Mouse (Mus musculus) olfactory bulb, adult 2 months (tissue): Measurements from ENCODE around the gene Ccl6. TPM values are rescaled to one million over a fixed set of nuclear protein-coding genes. Genes with fewer than 3 reads are reported as not detected.
"Not testable (repeated sequence)": the region's sequence is repeated elsewhere in the genome, so short reads cannot be mapped to it uniquely, and the experiment has no call there.

Source experiments
- H3K27ac ChIP-seq: fragments of 200-500 bp; 2 replicates; pipeline ENCODE4 v1.5.1; 2012; ENCODE audit warnings: low read depth, low read length; ENCODE audit not compliant: insufficient read depth
- H3K4me1 ChIP-seq: fragments of 200-500 bp; 2 replicates; pipeline ENCODE4 v1.6.1; 2012; ENCODE audit warnings: low read length; ENCODE audit not compliant: control insufficient read depth, insufficient read depth
- H3K4me3 ChIP-seq: fragments of 200-500 bp; 2 replicates; pipeline ENCODE4 v1.5.1; 2012; ENCODE audit warnings: mild to moderate bottlenecking, low read depth, low read length, moderate library complexity; ENCODE audit not compliant: insufficient read depth
- CTCF ChIP-seq: fragments of 200-500 bp; IDR thresholded peaks from 2 replicates; pipeline ENCODE4 v1.5.1; 2012; ENCODE audit warnings: low read depth, mild to moderate bottlenecking, low read length, moderate library complexity; ENCODE audit not compliant: insufficient read depth
- POLR2A ChIP-seq: fragments of 200-500 bp; IDR thresholded peaks from 2 replicates; pipeline ENCODE4 v1.6.1; 2012; ENCODE audit warnings: mild to moderate bottlenecking, low read depth, low read length, moderate library complexity; ENCODE audit not compliant: insufficient read depth
- WGBS: fragments of 180-500 bp; shearing (Covaris S2); methylation state at CpG from one replicate; pipeline ENCODE4 v1.1.7; 2018; 5-methylcytosine and 5-hydroxymethylcytosine counted together
- polyA plus RNA-seq: library from polyadenylated mRNA; stranded (reverse); fragments of >200 nt; gene quantifications from 2 replicates; pipeline ENCODE4 v1.2.4, GENCODE M21; 2012; ENCODE audit warnings: low replicate concordance; ENCODE audit not compliant: missing spikeins, insufficient read depth, insufficient read length

Ccl6 gene
- polyA plus RNA-seq, 1 experiment, result not detected

- H3K4me3 ChIP-seq, result no peak overlapping the region
- H3K4me1 ChIP-seq, result no peaks in the 10 kb centered on the region
- 85% methylated on average over 3 of the region's 3 CpGs for WGBS
- H3K27ac ChIP-seq, result no peak overlapping the region
- TF ChIP-seq POLR2A, result no peak
- TF ChIP-seq CTCF, result no peak
Measured at GRCm38 (mm10) chr11:83568786-83569185, 24.1 kb downstream of the Ccl6 start.

- no peaks in the 10 kb centered on the region for H3K4me1 ChIP-seq
- H3K27ac ChIP-seq, result no peak overlapping the region
- no peak for TF ChIP-seq CTCF
- TF ChIP-seq POLR2A, result no peak
- no peak overlapping the region for H3K4me3 ChIP-seq
- 86% methylated on average over 9 of the region's 9 CpGs for whole genome bisulfite sequencing
Measured at GRCm38 (mm10) chr11:83568061-83568460, 24.8 kb downstream of the Ccl6 start.

DNA sequence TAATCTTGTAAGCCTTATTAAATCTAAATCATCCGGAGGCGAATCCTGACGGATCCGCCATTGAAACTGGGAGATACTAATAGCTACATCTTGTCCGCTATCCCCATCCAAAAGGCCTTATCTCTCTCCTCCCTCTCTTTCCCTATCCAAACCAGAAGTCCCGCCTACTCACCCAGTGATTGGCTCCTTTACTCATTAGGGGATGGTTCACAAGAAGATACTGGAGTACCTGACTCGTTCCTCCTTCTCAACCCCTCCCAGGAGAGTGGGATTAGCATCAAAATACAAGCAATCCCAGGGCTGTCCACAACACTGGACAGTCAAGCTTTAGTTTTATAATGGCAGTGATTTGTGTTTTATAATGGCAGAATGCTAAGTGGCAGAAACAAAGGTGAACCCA, 25.6 kb downstream of the Ccl6 start:
- Histone ChIP-seq H3K4me3 (no peak overlapping the region), H3K4me1 (no peaks in the 10 kb centered on the region), H3K27ac (no peak overlapping the region)
- TF ChIP-seq POLR2A (no peak), CTCF (no peak)
- 76% methylated on average over 7 of the region's 7 CpGs for WGBS

- H3K4me3 ChIP-seq, result no peak overlapping the region
- H3K4me1 ChIP-seq, result no peaks in the 10 kb centered on the region
- no peak overlapping the region for H3K27ac ChIP-seq
- no peak for TF ChIP-seq POLR2A
- no peak for TF ChIP-seq CTCF
Measured at GRCm38 (mm10) chr11:83566617-83567016, 26.3 kb downstream of the Ccl6 start.

DNA sequence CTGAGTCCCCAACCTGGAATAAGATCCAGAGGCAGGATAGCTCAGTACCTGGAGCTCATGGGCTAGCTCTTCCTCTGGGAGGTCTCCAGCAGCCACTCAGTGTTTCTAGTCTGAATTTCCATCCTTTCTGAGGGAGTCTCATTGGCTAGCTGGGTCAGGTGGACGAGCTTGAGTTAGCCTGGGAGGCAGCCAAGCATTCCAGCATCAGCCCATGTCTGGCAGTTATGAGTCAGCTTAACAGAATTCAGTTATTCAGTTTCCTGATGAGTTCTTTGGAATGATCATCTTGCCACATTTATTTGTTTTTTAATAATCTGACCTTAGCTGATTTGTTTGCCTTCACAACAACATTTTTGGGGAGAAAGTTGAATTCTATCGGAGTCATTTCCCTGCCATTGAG, 29.1 kb downstream of the Ccl6 start:
- 69% methylated on average over 2 of the region's 2 CpGs for WGBS
- H3K27ac ChIP-seq, result no peak overlapping the region

DNA sequence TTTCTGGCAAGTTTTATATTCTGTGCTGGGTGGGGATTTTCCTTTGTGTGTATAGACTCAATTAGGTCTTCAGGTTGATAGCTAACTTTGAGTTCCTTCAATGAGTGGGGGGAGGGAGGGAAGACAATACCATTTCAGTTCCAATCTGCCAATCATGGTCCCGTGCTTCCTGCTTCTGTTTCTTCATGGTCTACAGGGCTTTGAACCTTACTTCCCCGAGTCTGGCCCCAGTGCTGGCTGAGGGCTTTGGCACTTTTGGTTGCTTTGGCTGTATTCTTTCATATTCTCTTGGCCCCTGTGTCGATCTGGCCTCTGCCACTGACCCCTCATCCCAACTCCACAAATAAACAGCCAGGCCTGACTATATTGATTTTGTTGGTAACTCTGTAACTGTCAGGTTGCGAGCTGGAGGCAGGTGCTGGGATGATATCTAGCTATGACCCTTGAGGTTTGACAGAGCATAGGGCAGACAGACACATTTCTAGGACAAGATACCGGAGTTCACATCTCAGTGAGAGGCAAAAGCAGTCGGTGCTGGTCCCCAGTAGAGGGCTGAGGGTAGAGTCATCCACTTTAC, 30.5 kb downstream of the Ccl6 start:
- no peaks in the 10 kb centered on the region for H3K4me1 ChIP-seq
- no peak overlapping the region for H3K27ac ChIP-seq
- 73% methylated on average over 6 of the region's 6 CpGs for WGBS
- no peak overlapping the region for H3K4me3 ChIP-seq
- TF ChIP-seq CTCF (no peak), POLR2A (no peak)

More for the DNA sequence above, 29.1 kb downstream of the Ccl6 start:
- TF ChIP-seq POLR2A (no peak), CTCF (no peak)
- Histone ChIP-seq H3K4me1 (no peaks in the 10 kb centered on the region), H3K4me3 (no peak overlapping the region)

- no peak overlapping the region for H3K27ac ChIP-seq
- no peaks in the 10 kb centered on the region for H3K4me1 ChIP-seq
- TF ChIP-seq CTCF (no peak), POLR2A (no peak)
- WGBS, result 72% methylated on average over 6 of the region's 6 CpGs
- H3K4me3 ChIP-seq, result no peak overlapping the region
Measured at GRCm38 (mm10) chr11:83560405-83560804, 32.5 kb downstream of the Ccl6 start.

GRCm38 (mm10) chr11:83557074-83557473, 35.8 kb downstream of the Ccl6 start:
- TF ChIP-seq POLR2A, result no peak
- no peak for TF ChIP-seq CTCF
- WGBS, result 55% methylated on average over 10 of the region's 10 CpGs
- H3K27ac ChIP-seq, result no peak overlapping the region
- no peak overlapping the region for H3K4me3 ChIP-seq
- no peaks in the 10 kb centered on the region for H3K4me1 ChIP-seq

- TF ChIP-seq POLR2A (no peak), CTCF (no peak)
Measured at GRCm38 (mm10) chr11:83556085-83556781, 36.7 kb downstream of the Ccl6 start.

GRCm38 (mm10) chr11:83551668-83552067, 41.2 kb downstream of the Ccl6 start:
- H3K27ac ChIP-seq, result no peak overlapping the region
- H3K4me3 ChIP-seq, result no peak overlapping the region
- TF ChIP-seq CTCF (no peak), POLR2A (no peak)
- no peaks in the 10 kb centered on the region for H3K4me1 ChIP-seq
- WGBS, result 86% methylated on average over 5 of the region's 5 CpGs

More at GRCm38 (mm10) chr11:83556085-83556781, 36.7 kb downstream of the Ccl6 start:
- no peaks in the 10 kb centered on the region for H3K4me1 ChIP-seq
- no peak overlapping the region for H3K27ac ChIP-seq
- WGBS, result 25% methylated on average over 8 of the region's 8 CpGs
- H3K4me3 ChIP-seq, result no peak overlapping the region

GRCm38 (mm10) chr11:83551037-83551436, 41.9 kb downstream of the Ccl6 start:
- not testable (repeated sequence) for H3K27ac ChIP-seq, H3K4me1 ChIP-seq, H3K4me3 ChIP-seq
- 79% methylated on average over 7 of the region's 7 CpGs for WGBS
